Mouse (Mus musculus): ENCODE measurements around the gene Ndel1.
A peak's percentile ranks its signal among the peaks of the same experiment; 100 is the strongest.
"Not testable (repeated sequence)": the region's sequence is repeated elsewhere in the genome, so short reads cannot be mapped to it uniquely, and the experiment has no call there.

Ndel1 gene

DNA sequence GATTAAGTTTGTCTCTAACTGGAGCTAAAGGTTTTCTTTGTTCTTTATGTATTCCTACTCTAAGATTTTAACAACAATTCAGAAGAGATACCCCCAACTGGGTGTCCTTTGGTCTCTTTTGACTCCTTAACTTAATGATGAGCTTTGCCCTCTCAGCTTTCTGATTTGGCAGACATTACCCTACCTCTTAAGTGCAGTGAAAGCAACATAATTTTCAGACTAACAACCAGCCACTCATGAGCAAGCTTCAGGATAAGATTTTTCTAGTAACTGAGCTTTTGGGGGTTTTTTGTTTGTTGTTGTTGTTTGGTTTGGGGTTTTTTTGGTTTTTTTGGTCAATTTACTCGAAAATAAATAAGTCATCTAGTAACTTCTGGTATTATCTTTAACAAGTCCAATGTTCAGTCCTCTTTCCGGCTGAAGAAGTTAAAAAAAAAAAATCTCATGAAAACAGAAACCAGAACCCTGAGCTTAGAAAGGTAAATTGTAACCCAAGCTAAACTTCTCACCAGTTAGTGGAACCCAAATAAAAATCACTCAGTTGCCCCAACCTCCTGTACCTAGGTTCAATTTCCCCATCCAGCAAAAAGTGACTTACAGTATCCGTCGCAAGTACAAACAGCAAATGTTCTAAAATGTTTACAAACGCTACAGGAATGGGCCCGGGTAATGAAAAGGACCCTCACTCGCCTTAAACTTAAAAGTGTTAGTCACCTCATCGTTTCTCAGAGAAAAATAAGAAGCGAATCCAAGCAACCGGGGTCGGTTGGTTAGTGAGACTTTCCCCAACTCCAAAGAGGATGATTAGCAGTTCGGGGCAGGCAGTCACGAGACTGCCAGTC is 19.8 kb downstream of the Ndel1 start:
- DNase-seq (ENCODE audit: low spot score), result no peak

DNA sequence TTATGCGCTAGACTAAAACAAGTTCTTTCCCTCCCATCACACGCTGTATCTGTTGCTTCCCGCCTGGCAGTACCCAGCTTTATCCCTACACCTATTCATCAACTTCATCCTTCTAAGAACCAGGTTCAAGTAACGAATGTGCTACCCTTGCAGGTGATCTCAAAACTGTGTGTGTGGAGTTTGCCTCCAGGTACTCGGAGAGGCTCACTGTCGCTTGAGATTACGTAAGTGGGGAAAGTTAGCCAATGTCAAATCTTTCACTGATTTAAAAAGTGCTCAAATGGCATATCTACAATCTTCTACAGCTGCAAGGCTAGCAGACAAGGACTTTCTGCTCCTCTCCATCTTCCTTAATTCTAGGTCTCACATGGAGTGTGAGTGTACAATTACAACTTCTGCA is 20.8 kb downstream of the Ndel1 start:
- no peak for DNase-seq (ENCODE audit: low spot score)

DNA sequence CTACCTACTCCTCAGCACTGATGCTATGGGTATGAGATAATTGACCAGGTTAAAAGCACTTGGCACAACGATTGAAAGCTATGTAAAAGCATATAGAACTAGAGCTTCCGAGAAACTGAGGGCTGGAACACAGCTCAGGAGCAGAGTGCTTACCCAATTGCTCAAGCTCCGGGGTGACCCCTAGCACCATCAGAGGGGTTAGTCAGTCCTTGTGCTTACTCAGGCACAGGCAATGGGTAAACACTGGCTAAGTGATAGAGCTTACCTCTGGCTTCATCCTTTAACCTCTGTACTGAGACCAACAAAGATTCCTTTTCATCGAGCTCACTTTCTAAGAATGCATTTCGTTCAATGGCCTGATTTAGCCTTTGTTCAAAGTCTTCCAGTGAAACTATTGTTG is 32.1 kb downstream of the Ndel1 start:
- DNase-seq (ENCODE audit: low spot score), result no peak

DNA sequence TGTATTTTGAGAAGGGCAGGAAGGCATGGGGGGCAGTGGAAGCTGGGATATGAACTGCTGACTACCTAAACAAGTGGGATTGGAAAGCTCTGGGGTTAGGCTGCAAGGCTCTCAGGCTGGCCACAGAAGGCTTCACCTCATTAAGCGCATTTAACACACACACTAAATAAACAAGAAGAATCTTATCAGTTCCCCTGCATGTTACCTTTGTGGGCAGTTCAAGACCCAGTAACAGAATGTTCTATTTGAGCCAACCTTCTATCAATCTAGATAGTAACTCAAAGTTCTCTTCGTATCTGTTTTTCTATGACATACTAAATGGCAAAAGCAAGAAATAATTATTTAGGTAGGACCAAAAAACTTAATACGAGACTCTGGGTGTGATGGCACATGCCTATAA is 36.6 kb downstream of the Ndel1 start:
- DNase-seq (ENCODE audit: low spot score), result no peak

DNA sequence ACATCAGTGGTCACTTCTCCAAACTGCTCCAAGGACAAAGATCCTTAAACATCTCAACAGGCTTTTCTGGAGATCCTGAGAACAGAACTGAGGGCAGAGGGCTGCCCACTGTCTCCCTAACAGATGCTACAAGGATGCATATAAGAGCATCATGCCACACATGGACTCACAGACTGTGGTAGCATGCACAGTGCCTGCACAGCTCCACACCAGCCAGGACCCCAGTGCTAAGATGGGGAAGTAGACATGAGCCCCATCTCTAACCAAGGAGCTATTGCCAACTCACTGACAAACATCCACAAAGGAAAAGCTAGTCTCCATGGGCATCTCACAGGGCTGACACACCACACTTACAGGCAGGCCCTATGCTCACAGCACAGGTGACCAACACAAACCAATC is 38.1 kb downstream of the Ndel1 start:
- DNase-seq (ENCODE audit: low spot score), result no peak

DNA sequence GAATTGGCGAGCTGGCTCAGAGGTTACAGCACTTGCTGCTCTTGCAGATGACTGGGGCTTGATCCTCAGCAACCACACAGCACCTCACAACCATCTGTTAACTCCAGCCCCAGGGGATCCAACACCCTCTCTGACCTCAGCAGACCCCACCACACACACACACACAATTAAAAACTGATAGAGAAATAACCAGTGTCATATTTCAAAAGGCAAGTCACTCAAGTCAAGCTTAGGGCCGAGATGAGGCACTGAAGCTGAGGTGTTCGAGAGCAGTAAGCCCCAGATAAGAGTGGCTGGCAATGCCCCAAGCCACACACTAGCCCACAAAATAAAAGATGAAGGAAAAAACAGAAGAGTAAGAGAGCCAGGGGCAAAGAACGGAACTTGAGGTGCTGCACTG is 38.9 kb downstream of the Ndel1 start:
- no peak for DNase-seq (ENCODE audit: low spot score)

DNA sequence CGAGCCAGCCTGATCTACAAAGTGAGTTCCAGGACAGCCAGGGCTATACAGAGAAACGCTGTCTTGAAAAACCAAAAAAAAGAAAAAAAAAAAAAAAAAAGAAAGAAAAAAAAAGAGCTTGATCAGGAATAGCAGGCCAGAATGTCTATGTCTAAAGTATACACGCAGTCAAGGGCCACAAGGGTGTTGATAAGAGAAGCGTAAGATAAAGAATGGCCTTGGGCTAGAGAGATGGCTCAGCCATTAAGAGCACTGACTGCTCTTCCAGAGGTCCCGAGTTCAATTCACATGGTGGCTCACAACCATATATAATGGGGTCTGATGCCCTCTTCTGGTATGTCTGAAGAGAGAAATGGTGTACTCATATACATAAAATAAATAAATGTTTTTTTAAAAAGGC is 40.1 kb downstream of the Ndel1 start:
- not testable (repeated sequence) for DNase-seq (ENCODE audit: low spot score)

DNA sequence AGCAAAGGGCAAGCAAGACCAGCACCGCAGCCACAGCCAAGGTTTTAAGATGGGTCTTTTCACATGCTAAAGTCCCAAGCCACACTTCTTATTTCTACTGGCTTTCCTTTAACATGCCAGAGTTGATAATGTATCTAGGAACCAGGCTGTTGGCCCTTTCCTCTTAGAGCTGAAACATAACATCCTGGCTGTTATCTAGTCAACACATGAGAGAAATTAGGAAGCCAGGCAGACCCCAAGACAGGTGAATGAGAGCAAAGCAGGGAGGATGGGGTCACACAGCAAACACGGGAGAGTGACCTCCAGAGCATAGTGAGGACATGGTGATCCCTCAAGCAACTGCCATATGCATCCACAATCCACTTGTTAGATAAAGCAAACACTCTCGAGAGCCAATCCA is 44.9 kb downstream of the Ndel1 start:
- no peak for DNase-seq (ENCODE audit: low spot score)

DNA sequence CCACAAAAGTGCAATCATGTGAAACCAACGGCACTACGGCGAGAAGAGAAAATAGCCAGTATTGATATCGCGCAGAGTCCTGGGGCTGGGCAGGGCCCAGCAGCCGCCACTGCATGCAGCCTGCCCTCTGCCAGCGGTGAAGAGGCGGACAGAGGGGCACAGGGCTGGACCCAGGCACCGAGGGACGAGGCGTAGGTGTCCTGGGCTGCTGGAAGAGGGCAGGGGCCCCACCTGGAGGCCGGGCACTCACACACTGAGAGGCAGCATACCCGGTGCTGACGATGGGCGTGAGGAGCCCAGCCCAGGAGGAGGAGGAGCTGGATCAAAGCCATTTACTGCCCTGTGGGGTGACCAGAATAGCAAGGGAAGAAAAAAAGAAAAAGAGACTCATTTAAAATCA is 49.3 kb downstream of the Ndel1 start:
- no peak for DNase-seq (ENCODE audit: low spot score)

DNA sequence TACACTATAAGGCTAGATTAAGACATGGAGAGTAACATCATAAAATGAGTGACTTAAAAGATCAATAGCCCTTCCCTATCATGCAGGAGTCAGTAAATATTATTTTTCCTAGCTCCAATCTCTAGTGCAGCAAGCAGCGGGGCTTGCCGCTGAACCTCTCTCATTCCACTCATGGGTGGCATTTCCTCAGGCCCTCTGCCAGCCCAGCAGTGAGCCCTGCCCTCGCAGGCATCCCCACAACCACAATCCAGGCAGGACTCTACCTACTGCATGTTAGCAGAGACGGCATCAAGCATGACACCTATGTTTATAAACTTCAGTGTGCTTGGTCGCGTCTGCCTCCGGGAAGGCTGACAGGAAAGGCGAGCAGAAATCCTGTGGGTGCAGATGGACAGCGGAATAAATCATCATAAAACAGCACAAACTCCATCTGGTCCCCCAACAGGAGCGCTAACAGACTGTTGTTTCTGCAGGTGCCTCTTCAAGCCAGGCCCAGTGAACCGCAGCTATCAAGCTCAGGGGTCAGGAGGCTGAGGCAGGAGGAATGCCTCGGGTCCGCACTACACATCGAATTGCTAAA is 52.3 kb downstream of the Ndel1 start:
- DNase-seq (ENCODE audit: low spot score), result no peak

DNA sequence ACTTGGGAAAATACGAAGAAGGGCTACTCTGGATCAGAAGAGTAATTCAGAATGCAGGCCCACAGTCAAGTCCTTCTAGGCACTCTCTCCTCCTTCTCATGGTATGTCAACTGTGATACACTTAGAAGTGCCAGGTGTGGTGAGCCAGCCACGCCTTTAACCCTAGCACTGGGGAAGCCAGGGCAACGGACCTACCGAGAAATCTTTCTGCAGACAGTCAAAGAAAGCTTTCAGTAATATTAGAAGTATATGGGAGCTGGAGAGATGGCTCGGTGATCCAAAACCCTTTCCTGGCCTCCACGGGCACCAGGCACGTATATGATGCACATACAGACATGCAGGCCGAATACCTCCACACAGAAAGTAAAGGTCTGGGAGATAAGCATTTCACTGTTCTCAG is 53.2 kb downstream of the Ndel1 start:
- DNase-seq (ENCODE audit: low spot score), result no peak

DNA sequence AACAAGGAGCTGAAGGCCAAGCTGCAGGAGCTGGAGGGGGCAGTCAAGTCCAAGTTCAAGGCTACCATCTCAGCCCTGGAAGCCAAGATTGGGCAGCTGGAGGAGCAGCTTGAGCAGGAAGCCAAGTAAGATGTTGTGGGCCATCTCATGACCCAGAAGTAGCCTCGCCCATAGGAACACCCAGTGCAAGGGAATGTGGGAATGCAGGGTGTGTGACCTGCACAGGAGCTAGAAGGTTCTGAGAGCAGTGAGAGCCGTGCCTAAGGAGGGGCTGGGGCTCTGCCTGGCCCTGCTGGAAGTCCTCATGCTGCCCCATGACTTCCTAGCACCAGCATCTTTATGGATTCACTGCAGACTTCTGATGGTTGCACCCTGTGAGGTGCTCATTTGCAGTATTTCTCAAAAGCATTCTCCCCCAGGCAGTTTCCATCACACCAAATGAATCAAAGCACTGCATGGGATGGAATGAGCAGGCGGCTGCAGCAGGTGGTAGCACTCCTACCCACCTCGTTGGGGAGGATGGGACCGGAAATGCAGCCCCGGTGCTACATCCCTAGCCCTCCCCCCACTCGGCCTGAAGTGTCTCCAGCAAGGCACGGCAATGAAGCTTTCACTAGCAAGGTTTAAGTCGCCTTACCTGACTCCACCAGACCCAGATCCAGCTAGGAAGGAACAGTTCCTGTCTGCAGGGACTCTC is 59.6 kb downstream of the Ndel1 start:
- no peak for DNase-seq (ENCODE audit: low spot score)

DNA sequence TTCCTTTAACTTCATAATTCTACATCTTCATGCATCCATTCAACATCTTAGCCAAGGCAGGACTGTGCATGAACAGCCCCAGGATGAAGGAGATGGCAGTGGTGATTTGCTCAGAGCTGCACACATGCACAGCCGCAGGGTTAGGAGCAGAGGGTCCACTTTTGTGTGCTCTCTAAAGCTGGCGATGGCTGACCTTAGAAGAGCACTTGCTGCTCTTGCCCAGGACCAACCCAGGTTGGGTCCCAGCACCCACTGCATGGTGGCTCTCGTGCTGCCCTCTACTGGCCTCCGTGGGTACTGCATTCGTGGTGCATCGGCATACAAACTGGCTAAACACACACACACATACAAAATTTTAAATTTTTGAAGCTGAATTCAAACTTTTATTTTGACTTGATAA is 63.9 kb downstream of the Ndel1 start:
- peak; percentile 61 for DNase-seq (ENCODE audit: low spot score)

DNA sequence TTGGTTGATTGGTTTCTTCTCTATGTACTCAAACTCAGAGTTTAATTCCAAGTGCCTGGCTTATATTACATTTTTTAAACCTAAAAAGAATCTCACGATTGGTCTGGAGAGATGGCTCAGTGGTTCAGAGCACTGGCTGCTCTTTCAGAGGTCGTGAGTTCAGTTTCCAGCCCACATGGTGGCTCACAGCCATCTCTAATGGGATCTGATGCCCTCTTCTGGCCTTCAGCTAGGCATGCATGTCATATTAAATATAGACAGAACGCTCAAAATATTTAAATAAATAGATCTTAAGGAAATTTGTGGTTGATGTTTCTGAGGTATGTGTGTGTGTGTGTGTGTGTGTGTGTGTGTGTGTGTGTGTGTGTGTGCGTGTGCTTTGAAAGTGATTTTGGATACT is 66.5 kb downstream of the Ndel1 start:
- DNase-seq (ENCODE audit: low spot score), result no peak

DNA sequence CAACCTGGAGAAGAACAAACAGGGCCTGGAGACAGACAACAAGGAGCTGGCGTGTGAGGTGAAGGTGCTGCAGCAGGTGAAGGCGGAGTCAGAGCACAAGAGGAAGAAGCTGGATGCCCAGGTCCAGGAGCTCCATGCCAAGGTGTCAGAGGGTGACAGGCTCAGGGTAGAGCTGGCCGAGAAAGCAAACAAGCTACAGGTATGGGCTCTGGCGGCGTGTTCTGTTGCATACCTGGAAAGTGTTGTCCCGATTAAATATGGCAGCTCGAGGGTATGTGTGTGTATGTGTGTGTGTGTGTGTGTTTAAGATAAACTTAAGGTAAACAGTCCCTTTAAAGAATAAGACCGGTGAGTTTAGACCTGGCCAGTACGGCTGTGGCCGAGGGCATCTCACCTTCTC is 73.4 kb downstream of the Ndel1 start:
- no peak for DNase-seq (ENCODE audit: low spot score)

DNA sequence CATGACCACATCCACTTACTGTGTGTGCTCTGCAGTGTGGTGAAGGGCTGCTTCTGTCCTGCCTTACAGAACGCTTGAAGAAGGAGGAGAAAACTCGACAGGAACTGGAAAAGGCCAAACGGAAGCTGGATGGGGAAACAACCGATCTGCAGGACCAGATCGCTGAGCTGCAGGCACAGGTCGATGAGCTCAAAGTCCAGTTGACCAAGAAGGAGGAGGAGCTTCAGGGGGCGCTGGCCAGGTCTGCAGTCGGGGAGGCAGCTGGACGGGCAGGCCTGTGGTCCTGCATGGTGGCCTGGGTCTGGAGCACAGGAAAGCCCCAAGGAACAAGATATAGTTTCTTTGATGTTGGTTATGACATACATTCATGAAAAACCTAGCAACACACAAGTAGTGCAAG is 79.9 kb downstream of the Ndel1 start:
- DNase-seq (ENCODE audit: low spot score), result no peak

DNA sequence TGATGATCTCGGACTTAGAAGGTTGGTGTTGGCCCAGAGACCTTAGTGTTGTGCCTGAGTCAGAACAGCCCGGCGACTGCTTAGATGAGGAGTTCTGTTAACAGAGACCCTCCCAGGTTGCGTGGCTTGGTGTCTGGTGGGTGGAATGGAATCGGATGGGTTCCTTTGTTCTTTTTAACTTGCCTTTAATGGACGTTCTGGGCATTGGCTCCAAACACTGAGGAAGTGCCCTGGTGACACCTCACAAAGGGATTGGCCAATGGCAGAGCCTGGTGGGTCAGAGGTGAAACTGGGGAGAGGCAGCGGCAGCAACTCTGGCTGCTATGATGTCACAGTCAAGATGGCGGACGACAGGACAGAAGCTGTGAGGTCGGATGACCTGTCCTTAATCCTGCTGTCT is 80.9 kb downstream of the Ndel1 start:
- DNase-seq (ENCODE audit: low spot score), result no peak

DNA sequence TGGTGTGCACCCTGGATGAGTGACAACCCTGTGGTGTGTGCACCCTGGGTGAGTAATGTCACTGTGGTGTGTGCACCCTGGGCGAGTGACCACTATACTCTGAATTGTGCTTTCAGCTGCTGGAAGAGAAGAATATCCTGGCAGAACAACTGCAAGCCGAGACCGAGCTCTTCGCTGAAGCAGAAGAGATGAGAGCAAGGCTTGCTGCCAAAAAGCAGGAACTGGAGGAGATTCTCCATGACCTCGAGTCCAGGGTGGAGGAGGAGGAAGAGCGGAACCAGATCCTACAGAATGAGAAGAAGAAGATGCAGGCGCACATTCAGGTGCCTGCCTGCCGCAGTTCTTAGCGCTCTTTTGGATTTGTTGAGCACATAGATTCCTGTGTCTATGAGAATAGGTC is 84.4 kb downstream of the Ndel1 start:
- no peak for DNase-seq (ENCODE audit: low spot score)

DNA sequence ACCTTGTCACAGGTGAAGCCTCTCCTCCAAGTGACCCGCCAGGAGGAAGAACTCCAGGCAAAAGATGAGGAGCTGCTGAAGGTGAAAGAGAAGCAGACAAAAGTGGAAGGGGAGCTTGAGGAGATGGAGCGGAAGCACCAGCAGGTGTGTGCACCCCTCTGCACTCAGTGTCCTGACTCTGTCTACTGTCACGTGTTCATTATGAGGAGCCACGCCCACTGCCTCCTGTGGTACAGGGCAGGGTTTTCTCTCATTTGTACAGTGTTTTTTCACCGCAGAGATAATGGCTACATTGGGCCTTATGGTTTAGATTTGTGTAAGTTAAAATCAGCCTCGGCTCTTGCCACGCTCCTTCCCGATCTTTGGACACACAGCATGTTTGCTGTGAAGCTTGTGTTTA is 85.8 kb downstream of the Ndel1 start:
- DNase-seq (ENCODE audit: low spot score), result no peak

DNA sequence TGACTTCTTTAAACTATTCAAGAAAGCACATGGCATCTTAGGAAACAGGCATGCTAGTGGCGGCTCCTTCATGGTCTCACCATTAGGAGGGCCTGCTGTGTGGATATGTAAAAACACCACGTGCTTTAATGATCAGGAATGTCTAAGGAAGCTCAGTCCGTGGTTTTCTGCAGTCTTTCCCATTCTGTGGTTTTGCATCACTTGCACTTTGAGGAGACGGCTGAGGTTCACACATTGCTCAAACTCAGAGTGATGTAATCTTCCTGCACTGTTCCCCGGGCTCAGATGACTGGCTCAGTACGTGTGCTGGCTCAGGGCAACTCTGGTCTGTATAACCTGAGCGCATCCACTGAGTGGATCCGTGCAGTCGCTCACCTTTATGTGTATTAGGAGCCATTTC is 89.3 kb downstream of the Ndel1 start:
- no peak for DNase-seq (ENCODE audit: low spot score)

DNA sequence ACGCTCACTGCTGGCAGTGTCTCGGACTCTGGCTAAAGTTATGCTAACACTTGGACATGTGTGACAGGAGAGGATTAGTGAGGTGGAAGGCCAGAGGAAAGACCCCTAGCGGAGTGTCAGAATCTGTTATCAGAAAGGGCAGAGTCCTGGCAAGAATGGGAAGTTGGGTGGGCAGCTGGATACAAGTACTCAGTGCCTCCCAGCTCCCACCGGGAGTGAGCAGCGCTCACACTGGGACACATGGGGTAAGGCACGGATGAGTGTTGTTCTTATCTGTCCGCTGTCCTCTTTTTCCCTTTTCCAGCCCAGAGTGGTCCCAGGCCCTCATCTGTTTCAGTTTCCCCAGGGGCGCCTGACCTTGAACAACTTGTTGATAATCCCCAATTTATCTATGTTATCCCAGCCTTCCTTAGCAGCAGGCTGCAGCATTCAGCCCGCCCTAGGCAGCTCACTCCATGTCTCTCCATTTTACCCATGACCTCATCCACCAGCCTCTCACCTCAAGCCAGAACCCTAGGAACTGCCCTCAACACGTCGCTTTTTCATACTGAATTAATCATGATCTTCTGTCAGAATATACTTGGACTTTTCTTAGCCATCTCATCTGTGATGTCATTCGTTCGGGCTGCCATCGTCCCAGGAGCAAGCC is 91.1 kb downstream of the Ndel1 start:
- no peak for DNase-seq (ENCODE audit: low spot score)

DNA sequence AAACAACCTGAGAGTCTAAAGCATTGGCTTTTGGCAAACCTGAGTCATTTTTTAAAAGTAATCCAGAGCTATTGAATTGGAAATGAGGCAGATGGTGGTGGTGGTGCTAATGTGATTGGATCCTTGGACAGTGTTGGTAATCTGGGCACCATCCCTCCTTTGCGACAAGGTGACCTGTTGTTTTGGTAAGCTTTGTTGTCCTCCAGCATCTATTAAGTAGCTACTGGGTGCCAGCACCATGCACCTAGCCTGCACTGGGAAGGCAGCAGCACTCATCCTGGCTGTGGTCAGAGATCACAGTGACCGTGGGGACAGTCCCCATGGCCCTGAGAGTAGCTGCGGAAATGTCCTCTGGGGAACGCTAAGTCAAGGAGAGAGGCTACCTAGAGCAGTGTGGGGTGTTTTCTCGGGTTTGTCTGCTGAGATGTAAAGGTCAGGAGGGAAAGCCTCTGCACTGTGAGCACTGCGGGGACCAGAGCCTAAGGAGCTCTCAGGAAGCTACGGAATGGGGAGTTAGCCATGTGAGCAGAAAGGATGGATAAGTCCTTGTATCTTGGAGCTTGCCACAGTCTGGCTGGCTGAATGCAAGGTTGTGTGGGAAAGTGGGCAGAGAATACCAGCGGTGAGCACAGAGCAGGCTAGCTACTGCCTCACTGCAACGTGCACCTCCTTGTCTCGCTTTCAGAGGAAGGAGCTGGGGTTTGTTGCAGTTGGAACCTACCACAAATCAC is 91.8 kb downstream of the Ndel1 start:
- DNase-seq (ENCODE audit: low spot score), result no peak

All from spleen, adult 12 weeks (tissue).